Mouse (Mus musculus): ENCODE data around the gene Tll2. TPM values are rescaled to one million over a fixed set of nuclear protein-coding genes. Genes with fewer than 3 reads are reported as not detected.

Tll2 gene
- polyA plus RNA-seq, 1 experiment from 2014 or later = 1.2 TPM

GRCm38 (mm10) chr19:41112609-41113008 is 94.0 kb downstream of the Tll2 start:
- Histone ChIP-seq H3K27me3 (ENCODE audit: control insufficient read depth, insufficient read depth, low read length) (no peaks in the 10 kb centered on the region), H3K27ac (ENCODE audit: low read depth, low read length) (no peak overlapping the region), H3K4me3 (ENCODE audit: low read depth, low read length) (no peak overlapping the region), H3K4me2 (ENCODE audit: low read depth) (no peak overlapping the region), H3K36me3 (ENCODE audit: control insufficient read depth, insufficient read depth, low read length) (no peaks in the 10 kb centered on the region), H3K9ac (ENCODE audit: low read length) (no peak overlapping the region), H3K9me3 (ENCODE audit: control insufficient read depth, low read length) (no peaks in the 10 kb centered on the region), H3K4me1 (ENCODE audit: control insufficient read depth, insufficient read depth, low read length) (peaks cover 13% of the 10 kb centered on the region)
- DNase-seq (ENCODE audit: low spot score) = no peak
- WGBS = 36% methylated on average over 6 of the region's 6 CpGs
- no peak for ATAC-seq (ENCODE audit: insufficient read depth, low FRiP score, low TSS enrichment)

- H3K27ac ChIP-seq (ENCODE audit: low read depth, low read length) = no peak overlapping the region
- DNase-seq (ENCODE audit: low spot score) (no peak), ATAC-seq (ENCODE audit: insufficient read depth, low FRiP score, low TSS enrichment) (no peak)
- no peak overlapping the region for H3K4me2 ChIP-seq (ENCODE audit: low read depth)
- no peaks in the 10 kb centered on the region for H3K36me3 ChIP-seq (ENCODE audit: control insufficient read depth, insufficient read depth, low read length)
- H3K4me1 ChIP-seq (ENCODE audit: control insufficient read depth, insufficient read depth, low read length) = peaks cover 13% of the 10 kb centered on the region
- no peaks in the 10 kb centered on the region for H3K9me3 ChIP-seq (ENCODE audit: control insufficient read depth, low read length)
- no peak overlapping the region for H3K4me3 ChIP-seq (ENCODE audit: low read depth, low read length)
- 41% methylated on average over 5 of the region's 5 CpGs for WGBS
- no peak overlapping the region for H3K9ac ChIP-seq (ENCODE audit: low read length)
- no peaks in the 10 kb centered on the region for H3K27me3 ChIP-seq (ENCODE audit: control insufficient read depth, insufficient read depth, low read length)
Observed at GRCm38 (mm10) chr19:41109991-41110390, 96.6 kb downstream of the Tll2 start.

DNA sequence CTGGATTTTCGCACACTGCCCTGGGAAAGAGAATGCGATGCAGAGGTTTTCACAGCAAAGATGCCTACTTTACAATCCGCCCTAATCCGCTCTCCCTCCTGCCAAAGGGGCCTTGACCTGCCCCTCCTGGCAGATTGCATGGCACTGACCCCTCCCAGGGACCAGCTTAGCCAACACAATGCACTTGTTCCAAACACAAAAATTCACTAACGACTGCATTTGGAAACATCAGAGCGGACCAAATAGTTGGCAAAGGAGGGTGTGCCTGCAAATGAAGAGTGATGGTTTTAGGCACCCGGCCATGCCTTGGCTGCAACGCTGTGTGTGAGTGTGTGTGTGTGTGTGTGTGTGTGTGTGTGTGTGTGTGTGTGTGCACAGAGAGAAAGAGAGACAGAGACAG is 97.1 kb downstream of the Tll2 start:
- H3K27me3 ChIP-seq (ENCODE audit: control insufficient read depth, insufficient read depth, low read length) = no peaks in the 10 kb centered on the region
- no peaks in the 10 kb centered on the region for H3K36me3 ChIP-seq (ENCODE audit: control insufficient read depth, insufficient read depth, low read length)
- H3K9me3 ChIP-seq (ENCODE audit: control insufficient read depth, low read length) = no peaks in the 10 kb centered on the region
- no peak overlapping the region for H3K4me2 ChIP-seq (ENCODE audit: low read depth)
- no peak overlapping the region for H3K27ac ChIP-seq (ENCODE audit: low read depth, low read length)
- H3K4me1 ChIP-seq (ENCODE audit: control insufficient read depth, insufficient read depth, low read length) = peaks cover 9% of the 10 kb centered on the region
- WGBS = 72% methylated on average over 8 of the region's 8 CpGs
- no peak overlapping the region for H3K4me3 ChIP-seq (ENCODE audit: low read depth, low read length)
- DNase-seq (ENCODE audit: low spot score) (no peak), ATAC-seq (ENCODE audit: insufficient read depth, low FRiP score, low TSS enrichment) (no peak)
- H3K9ac ChIP-seq (ENCODE audit: low read length) = no peak overlapping the region

- DNase-seq (ENCODE audit: low spot score) = no peak
- no peak overlapping the region for H3K4me2 ChIP-seq (ENCODE audit: low read depth)
Observed at GRCm38 (mm10) chr19:41108666-41109065, 98.0 kb downstream of the Tll2 start.

DNA sequence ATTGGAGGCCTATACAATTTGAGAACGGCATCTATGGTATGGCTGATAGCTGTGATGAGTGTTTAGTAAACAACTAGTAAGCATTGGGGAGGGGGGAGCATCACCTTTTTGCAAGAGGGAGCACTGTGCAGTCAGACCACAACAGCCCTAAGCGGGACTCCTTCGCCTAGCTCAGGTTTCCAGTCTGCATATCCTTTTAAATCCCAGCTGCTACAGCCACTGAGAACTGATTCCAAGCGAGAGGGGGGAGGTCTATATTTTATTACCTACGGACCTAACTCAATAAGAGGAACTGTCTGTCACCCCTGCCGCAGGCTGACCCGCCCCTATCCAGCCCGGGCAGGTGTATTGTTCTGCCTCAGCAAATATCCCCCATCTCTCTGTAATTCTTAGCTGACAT is 99.1 kb downstream of the Tll2 start:
- DNase-seq (ENCODE audit: low spot score) = no peak
- Histone ChIP-seq H3K36me3 (ENCODE audit: control insufficient read depth, insufficient read depth, low read length) (no peaks in the 10 kb centered on the region), H3K4me3 (ENCODE audit: low read depth, low read length) (no peak overlapping the region), H3K27ac (ENCODE audit: low read depth, low read length) (no peak overlapping the region), H3K27me3 (ENCODE audit: control insufficient read depth, insufficient read depth, low read length) (no peaks in the 10 kb centered on the region), H3K9ac (ENCODE audit: low read length) (no peak overlapping the region), H3K9me3 (ENCODE audit: control insufficient read depth, low read length) (no peaks in the 10 kb centered on the region), H3K4me2 (ENCODE audit: low read depth) (no peak overlapping the region), H3K4me1 (ENCODE audit: control insufficient read depth, insufficient read depth, low read length) (no peaks in the 10 kb centered on the region; the same call in 1 of the 2 replicates)
- ATAC-seq (ENCODE audit: insufficient read depth, low FRiP score, low TSS enrichment) = no peak
- 57% methylated on average over 8 of the region's 8 CpGs for WGBS

More at GRCm38 (mm10) chr19:41108666-41109065, 98.0 kb downstream of the Tll2 start:
- no peak overlapping the region for H3K4me3 ChIP-seq (ENCODE audit: low read depth, low read length)
- no peak overlapping the region for H3K9ac ChIP-seq (ENCODE audit: low read length)
- no peak for ATAC-seq (ENCODE audit: insufficient read depth, low FRiP score, low TSS enrichment)
- WGBS = 87% methylated on average over 7 of the region's 7 CpGs
- peaks cover 6% of the 10 kb centered on the region for H3K4me1 ChIP-seq (ENCODE audit: control insufficient read depth, insufficient read depth, low read length)
- no peaks in the 10 kb centered on the region for H3K9me3 ChIP-seq (ENCODE audit: control insufficient read depth, low read length)
- no peaks in the 10 kb centered on the region for H3K27me3 ChIP-seq (ENCODE audit: control insufficient read depth, insufficient read depth, low read length)
- no peak overlapping the region for H3K27ac ChIP-seq (ENCODE audit: low read depth, low read length)
- H3K36me3 ChIP-seq (ENCODE audit: control insufficient read depth, insufficient read depth, low read length) = no peaks in the 10 kb centered on the region

GRCm38 (mm10) chr19:41104922-41105321 is 101.7 kb downstream of the Tll2 start:
- WGBS = 54% methylated on average over 8 of the region's 8 CpGs
- Histone ChIP-seq H3K4me1 (ENCODE audit: control insufficient read depth, insufficient read depth, low read length) (no peaks in the 10 kb centered on the region; the same call in 1 of the 2 replicates), H3K4me2 (ENCODE audit: low read depth) (no peak overlapping the region), H3K36me3 (ENCODE audit: control insufficient read depth, insufficient read depth, low read length) (no peaks in the 10 kb centered on the region), H3K9me3 (ENCODE audit: control insufficient read depth, low read length) (no peaks in the 10 kb centered on the region), H3K27ac (ENCODE audit: low read depth, low read length) (no peak overlapping the region), H3K9ac (ENCODE audit: low read length) (no peak overlapping the region), H3K4me3 (ENCODE audit: low read depth, low read length) (no peak overlapping the region), H3K27me3 (ENCODE audit: control insufficient read depth, insufficient read depth, low read length) (no peaks in the 10 kb centered on the region)
- DNase-seq (ENCODE audit: low spot score) (peak; percentile 61), ATAC-seq (ENCODE audit: insufficient read depth, low FRiP score, low TSS enrichment) (no peak)

DNA sequence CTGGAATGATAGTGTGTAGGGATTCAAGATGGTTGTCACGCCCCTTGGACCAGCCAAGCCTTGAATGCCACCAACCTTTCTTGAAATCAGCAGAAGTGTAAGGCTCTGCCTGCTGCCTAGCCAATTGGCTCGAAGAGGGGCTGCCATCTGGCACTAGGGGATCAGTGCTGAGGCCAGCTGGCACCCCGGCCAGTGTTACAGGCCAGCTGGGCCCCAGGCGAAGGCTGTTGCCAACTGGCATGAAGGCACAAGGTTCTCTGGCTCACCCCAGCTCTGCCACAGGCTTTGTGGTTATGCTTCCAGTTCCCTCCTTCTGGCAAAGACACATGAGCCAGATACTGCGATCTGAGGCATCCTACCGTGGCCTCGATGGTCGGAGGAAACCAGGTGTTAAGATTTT is 105.2 kb downstream of the Tll2 start:
- 90% methylated on average over 8 of the region's 8 CpGs for WGBS
- no peak overlapping the region for H3K9ac ChIP-seq (ENCODE audit: low read length)
- H3K4me2 ChIP-seq (ENCODE audit: low read depth) = no peak overlapping the region
- no peaks in the 10 kb centered on the region for H3K9me3 ChIP-seq (ENCODE audit: control insufficient read depth, low read length)
- no peaks in the 10 kb centered on the region for H3K36me3 ChIP-seq (ENCODE audit: control insufficient read depth, insufficient read depth, low read length)
- H3K27ac ChIP-seq (ENCODE audit: low read depth, low read length) = no peak overlapping the region
- no peak for ATAC-seq (ENCODE audit: insufficient read depth, low FRiP score, low TSS enrichment)
- H3K4me1 ChIP-seq (ENCODE audit: control insufficient read depth, insufficient read depth, low read length) = no peaks in the 10 kb centered on the region
- no peak for DNase-seq (ENCODE audit: low spot score)
- no peak overlapping the region for H3K4me3 ChIP-seq (ENCODE audit: low read depth, low read length)
- H3K27me3 ChIP-seq (ENCODE audit: control insufficient read depth, insufficient read depth, low read length) = no peaks in the 10 kb centered on the region

DNA sequence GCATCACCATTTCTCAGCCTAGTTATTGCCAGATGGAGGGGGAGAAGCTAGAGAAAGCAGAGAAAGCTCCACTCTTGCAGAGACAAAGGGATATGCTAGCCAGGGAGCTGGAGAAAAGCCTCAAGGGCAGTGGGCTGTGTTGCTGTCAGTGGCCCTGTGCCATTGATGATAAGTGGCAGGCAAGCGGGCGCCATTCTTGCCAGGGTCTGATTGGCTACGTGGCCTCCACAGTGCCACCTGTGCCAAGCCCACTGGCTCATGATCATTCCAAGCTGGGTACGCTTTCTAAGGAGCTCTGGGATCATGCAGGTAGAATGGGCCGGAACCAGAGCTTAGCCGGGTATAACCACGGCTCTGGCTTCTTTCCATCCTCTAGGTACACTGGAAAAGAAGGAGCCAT is 105.8 kb downstream of the Tll2 start:
- 90% methylated on average over 7 of the region's 7 CpGs for WGBS
- Histone ChIP-seq H3K4me2 (ENCODE audit: low read depth) (no peak overlapping the region), H3K9ac (ENCODE audit: low read length) (no peak overlapping the region), H3K4me3 (ENCODE audit: low read depth, low read length) (no peak overlapping the region), H3K27me3 (ENCODE audit: control insufficient read depth, insufficient read depth, low read length) (no peaks in the 10 kb centered on the region), H3K9me3 (ENCODE audit: control insufficient read depth, low read length) (no peaks in the 10 kb centered on the region), H3K4me1 (ENCODE audit: control insufficient read depth, insufficient read depth, low read length) (no peaks in the 10 kb centered on the region), H3K27ac (ENCODE audit: low read depth, low read length) (no peak overlapping the region), H3K36me3 (ENCODE audit: control insufficient read depth, insufficient read depth, low read length) (no peaks in the 10 kb centered on the region)
- DNase-seq (ENCODE audit: low spot score) = no peak
- ATAC-seq (ENCODE audit: insufficient read depth, low FRiP score, low TSS enrichment) = no peak

GRCm38 (mm10) chr19:41097038-41097437 is 109.6 kb downstream of the Tll2 start:
- no peak overlapping the region for H3K4me2 ChIP-seq (ENCODE audit: low read depth)
- no peaks in the 10 kb centered on the region for H3K9me3 ChIP-seq (ENCODE audit: control insufficient read depth, low read length)
- DNase-seq (ENCODE audit: low spot score) (no peak), ATAC-seq (ENCODE audit: insufficient read depth, low FRiP score, low TSS enrichment) (no peak)
- H3K27me3 ChIP-seq (ENCODE audit: control insufficient read depth, insufficient read depth, low read length) = no peaks in the 10 kb centered on the region
- H3K4me1 ChIP-seq (ENCODE audit: control insufficient read depth, insufficient read depth, low read length) = no peaks in the 10 kb centered on the region
- H3K9ac ChIP-seq (ENCODE audit: low read length) = no peak overlapping the region
- H3K36me3 ChIP-seq (ENCODE audit: control insufficient read depth, insufficient read depth, low read length) = no peaks in the 10 kb centered on the region
- no peak overlapping the region for H3K4me3 ChIP-seq (ENCODE audit: low read depth, low read length)
- no peak overlapping the region for H3K27ac ChIP-seq (ENCODE audit: low read depth, low read length)
- WGBS = 71% methylated on average over 4 of the region's 4 CpGs

Measured in neural tube, embryonic 11.5 days (tissue).